Mouse (Mus musculus) neutrophil, adult 5-6 weeks (primary cell): ENCODE measurements at regions not wholly inside any gene's neighbourhood (a gene's known extent, or its start where the extent isn't known, plus 50 kb on each side); places are given as distances from the start of the nearest gene placed in this dataset.

ENCODE experiments used
- ATAC-seq: fragments of 151-379, 151-347 bp; 2 replicates; pipeline ENCODE4 v1.8.0; 2017; ENCODE audit warnings: mild to moderate bottlenecking, moderate TSS enrichment; ENCODE audit not compliant: insufficient number of reproducible peaks, poor library complexity, low FRiP score, severe bottlenecking; ENCODE audit errors: extremely low read depth

DNA sequence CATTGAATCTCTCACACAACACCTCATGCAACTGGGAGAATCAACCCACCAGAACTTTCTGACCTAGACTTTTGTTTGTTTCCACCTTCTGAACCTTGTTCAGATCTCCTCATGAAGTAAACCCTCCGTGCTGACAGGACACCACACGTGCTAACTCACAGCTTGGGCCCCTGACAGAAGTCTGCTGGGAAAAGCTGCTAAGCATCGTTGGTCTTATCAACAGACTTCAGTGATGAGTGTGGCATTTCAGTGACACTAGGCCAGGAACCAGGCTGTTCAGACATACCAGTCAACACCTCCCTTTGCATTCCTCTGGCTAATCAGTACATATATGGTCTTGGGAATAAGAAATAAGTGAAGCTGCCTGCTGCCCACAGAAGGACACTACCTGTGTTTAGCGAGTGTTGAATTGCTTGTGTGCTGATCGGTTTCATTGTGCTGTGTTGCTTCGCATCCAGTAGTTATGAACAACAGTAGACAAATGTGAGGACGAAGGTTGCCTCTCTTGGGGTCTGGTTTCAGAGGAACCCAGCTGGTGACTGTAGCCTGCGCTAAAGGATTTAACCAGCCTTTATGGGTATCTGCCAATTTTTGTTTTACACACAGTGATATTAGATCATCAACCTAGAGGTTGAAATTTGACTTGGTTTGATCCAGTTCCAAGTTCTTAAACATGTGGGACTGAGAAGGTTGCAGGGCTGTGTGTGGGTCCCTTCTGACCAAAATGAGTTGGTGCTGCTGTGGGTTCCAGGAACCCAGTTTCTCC is 224.6 kb upstream of the Ttc29 start:
- ATAC-seq, result no peak

DNA sequence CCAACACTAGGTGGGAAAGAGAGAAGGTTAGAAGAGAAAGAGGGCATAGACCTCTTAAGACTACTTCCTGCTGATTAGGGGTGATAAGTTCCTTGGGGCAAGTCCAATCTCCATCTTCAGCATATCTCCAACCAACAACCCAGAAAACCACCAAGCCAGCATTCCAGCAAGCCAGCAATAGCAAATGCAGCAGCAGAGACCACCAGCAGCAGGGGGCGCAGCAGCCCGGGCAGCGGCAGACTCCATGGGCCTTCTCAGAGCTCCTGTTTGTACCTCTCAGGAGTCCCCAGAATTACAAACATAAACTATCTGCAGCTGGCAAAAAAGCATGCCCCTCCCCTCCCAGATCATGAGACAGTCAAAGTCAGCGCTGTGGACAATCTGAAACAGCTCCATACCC is 222.0 kb upstream of the Ttc29 start:
- ATAC-seq, result no peak

DNA sequence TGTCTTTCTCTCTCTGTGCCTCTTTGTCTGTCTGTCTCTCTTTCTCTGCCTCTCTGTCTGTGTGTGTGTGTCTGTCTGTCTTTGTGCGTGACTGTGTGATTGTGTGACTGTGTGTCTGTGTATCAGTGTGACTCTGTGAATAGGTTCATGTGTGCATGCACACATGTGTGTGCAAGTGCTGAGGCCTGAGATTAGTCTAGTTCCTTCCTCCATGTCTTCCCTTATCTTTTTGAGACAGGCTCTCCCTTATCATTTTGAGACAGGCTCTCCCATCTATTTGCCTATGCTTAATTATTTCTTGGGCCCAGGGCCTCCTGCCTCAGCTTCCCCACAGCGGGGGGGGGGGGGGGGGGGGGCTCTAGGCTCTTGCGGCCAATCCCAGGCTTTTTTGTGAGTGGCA is 212.8 kb upstream of the Ttc29 start:
- no peak for ATAC-seq

DNA sequence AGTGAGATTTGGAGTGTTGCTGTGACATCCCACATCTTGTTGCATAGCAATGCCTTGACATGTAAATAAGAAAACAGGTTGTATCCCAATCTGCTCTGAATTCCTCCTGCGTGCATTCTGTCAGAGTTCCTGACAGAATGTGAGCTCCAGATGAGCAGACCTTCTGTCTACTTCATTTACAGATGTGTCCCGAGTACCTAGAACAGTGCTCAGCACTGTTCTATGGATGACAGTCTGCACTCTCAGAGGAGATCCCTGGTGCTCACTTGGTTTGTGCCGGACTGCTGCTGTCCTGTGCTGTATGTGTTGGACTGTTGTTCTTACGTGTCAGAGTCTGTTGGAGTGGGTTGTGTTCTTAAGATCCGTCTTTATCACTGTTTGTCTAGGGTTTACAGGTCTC is 211.4 kb upstream of the Ttc29 start:
- no peak for ATAC-seq

DNA sequence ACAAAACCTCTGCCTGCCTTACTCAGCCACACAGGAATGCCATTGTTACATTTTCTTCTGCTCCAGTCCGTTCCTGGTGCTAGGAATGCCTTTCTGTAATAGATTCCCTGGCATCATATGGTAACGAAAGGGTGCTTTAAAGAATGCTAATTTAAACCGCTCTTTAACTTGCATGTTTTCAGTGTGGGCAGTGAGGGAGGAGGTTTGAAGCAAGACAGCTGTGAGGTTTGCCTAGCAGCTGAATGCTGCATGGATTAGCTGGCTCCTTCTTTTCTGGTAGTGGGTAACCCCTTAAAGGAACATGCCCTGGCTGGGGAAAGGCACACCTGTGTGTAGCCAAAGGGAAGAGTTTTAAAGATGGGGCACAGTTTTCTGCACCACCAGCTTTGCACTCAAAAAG is 211.0 kb upstream of the Ttc29 start:
- ATAC-seq, result no peak

DNA sequence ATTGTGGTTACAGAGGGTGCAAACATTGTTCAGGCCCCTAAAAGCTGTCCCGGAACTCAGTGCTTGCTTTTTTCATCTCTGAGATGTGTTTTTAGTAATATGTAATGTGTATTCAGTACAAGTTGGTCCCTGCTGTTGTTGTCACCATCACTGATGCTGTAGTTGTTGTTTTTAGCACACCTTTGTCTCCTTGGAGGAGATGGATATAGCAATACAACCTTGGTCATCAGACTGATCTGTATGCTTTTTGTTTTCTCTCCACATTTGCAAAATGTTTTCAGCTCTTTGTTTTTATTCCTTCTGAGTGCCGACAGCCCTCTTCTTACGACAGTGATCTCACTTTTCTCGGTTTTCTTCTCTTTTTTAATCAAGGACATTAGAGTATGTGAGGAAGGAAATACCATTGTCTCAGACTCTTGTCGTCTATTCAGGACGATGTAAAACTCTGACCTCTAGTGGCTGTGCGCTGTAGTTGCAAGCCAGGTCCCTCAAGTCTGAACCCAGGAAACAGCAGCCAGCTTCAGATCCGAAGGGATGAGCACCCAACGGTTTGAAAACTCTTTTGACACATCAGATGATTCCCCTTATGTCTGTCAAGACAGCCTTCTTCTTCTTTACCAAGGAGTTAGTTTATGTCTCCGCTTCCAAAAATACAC is 209.1 kb upstream of the Ttc29 start:
- 0 out of 2 replicates have a peak, but pooled peaks have one; percentile 55 for ATAC-seq

DNA sequence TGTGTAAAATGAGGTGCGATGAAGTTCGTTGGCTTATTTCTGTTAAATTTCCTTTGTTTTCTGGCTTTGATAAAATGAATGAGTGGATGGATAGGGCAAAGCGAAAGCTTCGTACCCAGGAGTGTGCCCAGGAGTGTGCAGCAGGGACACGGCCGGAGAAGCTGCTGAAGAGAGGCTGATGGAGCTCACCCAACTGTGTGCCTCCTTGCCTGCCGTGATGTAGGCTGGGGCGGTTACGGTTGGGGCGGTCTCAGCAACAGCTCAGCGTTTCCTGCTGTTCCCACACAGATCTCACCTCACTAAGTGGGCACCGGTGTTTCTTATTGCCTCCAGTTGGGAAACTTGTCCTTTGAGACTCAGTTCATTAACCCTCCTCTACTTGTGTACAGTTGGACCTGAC is 208.2 kb upstream of the Ttc29 start:
- no peak for ATAC-seq

DNA sequence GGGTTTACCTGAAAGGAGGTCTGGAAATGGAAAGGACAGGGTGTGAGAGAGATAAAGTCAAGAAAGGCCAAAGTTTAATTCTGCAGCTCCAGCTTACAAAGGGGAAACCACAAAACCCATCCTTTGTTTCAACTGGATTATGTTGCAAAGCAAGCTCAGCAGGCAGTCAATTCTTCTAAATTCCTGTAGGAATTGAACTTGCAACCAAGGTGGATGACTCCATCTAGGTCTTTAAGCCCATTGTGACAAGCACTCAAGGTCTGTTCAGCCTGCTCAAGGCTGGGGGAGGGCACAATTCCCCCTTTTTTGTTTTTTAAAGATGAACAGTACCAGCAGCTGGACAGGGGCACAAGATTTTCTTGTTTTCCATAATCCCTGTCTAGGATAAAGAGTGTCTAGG is 200.0 kb upstream of the Ttc29 start:
- ATAC-seq, result no peak

DNA sequence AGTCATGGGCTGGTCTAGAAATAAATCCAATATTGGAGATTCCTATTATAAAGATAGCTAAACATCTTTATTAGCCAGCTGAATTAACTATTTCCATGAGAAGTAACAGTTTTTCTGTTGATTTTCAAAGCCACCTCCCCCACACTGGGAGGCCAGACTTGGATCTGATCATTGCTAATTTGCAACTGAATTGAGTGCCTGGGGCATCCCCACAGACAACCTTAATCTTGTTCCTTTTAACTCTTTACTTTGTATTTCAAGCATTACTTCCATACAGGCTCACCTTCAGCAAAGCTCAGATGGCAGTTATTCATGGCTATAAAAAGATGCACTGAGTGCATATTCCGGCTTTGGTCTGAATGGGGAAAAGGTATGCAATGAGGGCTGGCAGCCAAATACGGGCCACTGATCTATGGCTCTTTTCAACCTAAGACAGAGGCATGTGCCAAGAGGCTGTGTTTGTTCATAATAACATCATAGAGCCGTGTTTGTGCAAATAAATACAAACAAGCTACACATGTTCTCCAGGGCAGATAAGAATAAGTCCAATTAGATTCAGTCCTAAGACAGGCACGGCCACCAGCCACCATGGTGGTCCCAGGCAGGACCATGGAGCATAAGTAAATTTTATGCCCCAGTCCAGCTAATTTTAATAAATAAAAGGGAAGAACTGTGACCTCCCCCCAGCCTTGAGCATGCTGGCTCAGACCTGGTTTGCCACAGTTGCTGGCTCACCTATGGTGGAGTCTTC is 194.5 kb upstream of the Ttc29 start:
- ATAC-seq, result no peak

DNA sequence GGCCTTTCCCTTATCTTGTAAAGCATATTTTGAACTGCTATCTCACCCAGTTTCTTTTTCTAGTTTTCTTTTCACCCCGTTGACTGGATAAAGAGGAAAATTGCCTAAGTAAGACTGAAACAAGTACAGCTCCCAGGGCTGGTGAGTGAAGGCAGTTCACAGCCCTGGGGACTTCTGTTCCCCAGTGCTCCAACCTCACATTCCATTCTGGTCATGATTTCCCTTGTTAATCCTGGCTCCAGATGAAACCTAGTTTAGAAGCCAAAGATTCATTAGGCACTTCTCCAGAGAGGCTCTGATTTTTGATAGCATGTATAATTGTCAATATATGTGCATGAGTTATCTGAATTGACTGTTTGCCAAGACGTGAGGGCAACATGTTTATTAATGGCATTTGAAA is 191.6 kb upstream of the Ttc29 start:
- no peak for ATAC-seq

DNA sequence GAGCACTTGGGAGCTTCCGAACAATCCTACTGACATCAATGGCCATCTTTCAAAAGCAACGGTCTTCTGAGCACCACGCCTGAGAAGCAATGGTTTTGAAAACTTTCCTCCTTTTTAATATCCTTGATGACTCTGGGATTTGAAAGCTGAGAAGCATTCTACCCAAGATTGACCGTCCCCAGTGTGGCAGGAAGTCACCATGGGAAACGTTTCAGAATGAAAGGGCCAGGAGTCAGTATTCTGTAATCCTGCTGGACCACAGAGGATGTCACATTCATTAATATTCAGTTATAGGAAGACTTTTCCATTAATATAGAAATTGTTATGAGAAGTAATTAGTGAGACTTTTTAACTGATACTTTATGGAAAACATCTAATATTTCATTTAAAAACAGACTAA is 190.1 kb upstream of the Ttc29 start:
- ATAC-seq, result no peak

DNA sequence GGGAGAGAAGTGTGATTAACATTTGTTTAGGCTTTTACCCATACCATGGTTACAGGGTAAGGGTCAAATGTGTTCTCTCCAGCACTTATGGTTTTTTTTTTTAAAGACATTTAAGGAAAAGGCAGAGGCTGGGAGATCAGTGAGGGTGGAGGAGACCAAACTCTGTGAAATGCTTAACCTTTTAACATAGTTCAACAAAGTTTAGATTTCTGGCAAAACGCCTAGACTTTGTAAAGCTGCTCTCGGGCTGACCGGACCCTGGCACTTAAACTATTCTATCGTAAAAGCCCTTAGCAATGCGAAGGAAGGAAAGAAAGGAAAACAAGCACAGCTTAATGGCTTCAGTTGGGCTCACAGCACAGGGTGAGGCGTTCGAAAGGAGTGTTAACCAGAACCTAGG is 189.6 kb upstream of the Ttc29 start:
- ATAC-seq, result no peak

DNA sequence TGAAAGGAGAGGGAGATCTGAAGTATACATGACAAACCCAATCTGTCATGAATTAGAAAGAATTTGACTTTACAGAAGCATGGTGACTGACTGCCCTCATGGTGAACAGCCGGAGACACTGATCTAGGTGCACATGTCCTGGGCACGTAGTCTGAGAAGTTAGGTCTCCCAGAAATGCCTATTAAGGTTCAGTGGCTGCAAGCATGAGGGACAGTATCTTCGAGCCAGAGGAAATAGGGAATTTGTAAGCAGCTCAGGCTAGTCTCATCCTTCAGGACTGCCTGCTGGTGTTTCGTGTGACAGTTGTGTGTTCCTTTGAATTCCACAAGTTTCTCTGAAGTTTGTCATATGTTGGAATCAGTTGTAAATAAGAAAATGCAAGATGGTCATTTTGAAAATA is 189.2 kb upstream of the Ttc29 start:
- no peak for ATAC-seq

DNA sequence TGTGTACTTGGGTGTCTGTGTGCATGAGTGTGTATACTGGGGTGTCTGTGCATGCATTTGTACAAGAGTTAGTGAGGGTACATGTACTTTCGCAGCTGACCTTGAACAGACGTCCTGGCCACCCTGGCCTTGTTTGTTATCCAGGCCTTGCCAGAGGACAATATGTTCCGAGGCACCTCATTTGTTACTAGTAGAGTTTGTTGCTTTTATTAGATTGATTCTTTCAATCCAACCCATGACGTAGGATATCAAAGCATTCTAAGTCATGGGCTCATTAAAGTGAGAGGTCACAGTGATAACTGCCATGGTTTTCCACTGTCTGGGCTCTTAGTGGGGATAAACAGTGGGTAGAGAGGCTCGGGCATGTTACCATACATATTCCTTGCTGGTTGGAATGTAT is 188.1 kb upstream of the Ttc29 start:
- no peak for ATAC-seq

DNA sequence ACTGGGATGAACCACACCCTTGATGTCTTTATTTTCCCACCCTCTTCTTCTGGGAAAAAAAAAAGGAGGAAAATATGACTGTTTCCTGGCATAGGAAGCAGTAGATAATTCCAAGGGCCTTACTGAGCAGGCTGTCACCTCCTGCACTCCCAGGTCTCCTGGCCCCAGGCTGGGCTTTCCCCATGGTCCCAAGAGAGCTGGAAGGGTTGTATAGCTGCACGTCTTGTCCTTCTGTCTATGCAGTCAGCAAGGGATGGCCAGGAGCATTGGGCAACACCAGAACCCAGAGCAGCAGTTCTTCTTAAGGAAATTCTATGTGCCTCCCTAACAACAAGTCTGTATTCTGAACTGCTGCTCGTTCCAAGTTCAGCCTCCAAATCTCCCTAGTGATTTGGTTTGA is 185.7 kb upstream of the Ttc29 start:
- ATAC-seq, result no peak

DNA sequence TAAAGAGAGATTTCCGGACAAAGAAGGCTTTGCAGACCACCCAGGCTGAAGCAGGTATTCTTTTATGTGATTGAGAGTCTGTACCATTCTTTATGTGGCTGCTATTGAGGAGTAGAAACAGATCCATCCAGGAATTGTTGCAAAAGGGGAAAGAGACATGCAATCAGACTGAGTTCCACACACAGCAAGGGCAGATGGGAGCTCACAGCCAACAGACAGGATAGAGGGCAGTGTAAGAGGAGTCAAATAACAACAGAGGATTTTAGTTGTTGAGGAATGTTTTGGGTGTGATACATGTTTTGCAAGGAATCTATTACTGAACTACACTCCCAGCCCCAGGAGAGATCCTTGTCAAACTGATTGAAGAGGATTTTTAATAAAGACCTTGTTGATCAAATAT is 184.2 kb upstream of the Ttc29 start:
- no peak for ATAC-seq

DNA sequence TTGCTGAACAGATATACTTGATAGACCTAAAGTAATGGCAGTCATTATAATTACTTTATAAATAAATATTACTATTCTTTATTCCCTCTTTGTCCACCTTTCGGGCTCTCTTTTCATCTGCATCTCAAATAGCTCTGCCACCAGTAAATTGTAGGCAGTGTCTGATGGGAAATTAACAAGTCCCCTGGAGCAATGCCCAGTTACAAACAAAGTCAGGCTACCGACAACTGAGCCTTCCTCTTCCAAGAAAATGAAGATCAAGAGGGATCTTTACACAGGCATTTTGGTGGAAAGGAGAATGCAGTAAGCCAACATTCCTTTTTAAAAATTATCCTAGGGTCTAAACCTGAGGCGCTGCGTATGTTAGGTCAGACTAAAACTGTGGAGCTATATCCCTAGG is 181.3 kb upstream of the Ttc29 start:
- ATAC-seq, result no peak

DNA sequence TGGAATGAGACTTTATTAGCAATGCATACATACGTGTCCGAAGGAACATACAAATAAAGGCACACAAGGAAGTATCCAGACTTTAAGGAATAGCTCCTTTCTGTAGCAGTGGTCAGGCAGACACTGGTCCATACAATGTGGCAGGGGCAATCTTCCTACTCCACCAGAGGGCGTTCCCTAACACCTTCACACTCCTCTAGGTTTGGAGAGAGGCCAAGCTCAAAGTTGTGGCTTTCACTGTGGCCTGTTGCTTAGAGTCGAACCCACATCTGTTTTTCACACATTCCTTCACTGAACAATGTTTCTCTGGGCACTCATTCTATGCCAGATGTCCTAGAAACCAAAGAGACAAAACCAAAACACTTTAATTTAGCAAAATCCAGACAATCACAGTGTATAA is 178.4 kb upstream of the Ttc29 start:
- no peak for ATAC-seq

DNA sequence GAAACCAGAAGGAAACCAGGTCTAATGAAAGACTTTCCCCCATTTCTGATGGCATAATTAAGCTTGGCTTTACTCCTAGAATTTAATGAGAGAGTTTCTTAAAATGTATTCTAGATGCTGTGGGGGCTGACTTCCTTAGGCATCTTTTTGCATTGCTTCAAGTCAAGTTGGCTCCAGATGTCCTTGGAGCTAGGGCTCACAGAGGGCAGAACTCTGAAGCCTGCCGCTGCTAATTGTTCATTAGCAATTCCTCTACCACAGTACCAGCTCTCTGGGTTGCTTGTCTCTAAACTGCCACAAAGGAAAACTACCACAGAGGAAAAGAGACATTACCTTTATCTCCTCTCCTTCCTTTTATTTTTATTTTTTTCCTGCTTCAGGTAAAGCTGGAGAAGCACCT is 175.9 kb upstream of the Ttc29 start:
- no peak for ATAC-seq

DNA sequence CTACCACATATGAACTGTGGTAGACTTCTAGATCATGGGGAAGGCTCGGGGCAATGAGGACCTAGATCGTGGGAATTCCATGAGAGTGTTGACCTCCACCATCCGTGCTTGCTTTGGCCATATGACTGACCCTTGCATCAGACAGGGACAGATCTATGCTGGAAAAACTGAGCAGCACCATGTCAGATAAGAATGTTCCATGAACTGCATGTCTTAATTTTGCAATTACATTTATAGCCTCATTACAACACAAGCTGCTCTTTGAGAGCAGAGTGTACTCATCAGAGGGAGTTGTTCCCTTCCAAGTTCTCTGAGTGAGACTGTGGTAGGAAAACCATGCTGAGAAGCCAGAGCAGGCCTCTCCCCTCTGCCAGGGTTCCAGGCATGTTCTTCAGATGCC is 166.4 kb upstream of the Ttc29 start:
- ATAC-seq, result no peak
